In the genomic region with DNA sequence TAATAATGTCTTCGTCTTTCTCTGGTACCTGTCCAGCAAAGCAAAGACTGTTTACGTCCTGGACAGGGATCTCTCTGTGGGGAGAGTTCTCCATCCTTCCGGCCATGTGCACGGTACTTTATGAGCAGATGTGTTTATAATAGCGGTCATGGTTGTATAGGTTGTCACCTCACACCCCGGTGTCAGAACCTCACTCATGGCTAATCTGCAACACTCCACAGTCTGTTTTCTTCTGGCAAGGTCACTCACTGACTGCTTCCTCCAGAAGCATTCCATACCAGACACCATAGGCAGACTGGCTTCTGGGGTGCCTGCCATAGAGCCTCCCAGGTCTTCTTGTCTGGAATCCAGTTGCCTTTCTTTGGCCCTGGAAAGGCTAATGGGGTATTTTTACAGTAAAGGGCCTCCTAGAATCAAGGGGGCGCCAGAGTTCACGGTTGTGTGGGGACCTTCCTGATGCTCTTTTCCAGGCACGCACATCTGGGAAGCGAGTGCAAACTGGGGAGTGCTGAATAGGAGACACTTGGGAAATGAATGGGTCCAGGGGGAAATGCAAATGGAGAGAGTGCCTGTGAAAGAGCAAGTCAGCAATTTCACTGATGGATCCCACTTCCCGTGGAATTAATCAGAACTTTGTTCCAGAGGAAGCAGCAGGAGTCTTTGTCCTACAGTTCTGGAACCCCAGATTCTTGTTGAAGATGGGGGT, we compare ENCODE assay signal across 11 mouse cellular contexts.
A peak's percentile ranks its signal among the peaks of the same experiment; 100 is the strongest.
DNase-seq lines count a peak whose midpoint lies in the region; ATAC-seq and TF ChIP-seq lines count a peak whose summit lies in the region.
"Had no signal": no experiment of that assay in that cellular context is flagged by ENCODE, and none has a peak within 500 bp of the region (broad histone marks: within the 10 kb centered on the region; RNA-seq: fewer than 3 reads in every experiment).

No protein-coding gene starts in this region.

- H3K9ac ChIP-seq in heart, embryonic 11.5 days (ENCODE audit: low read depth, low read length), result no peak overlapping the region
- no peak overlapping the region for H3K9ac ChIP-seq in liver, postnatal 0 days (replicated peaks)
- H3K9ac ChIP-seq: heart, embryonic 12.5 days; midbrain, embryonic 12.5 days had no signal

- no peak for ATAC-seq in heart, embryonic 11.5 days (replicated peaks; ENCODE audit: insufficient number of reproducible peaks, low FRiP score, low TSS enrichment)
- ATAC-seq in liver, postnatal 0 days, result no peak

- DNase-seq in heart, adult 18-20 months, result peak; percentile 19 to 29
- DNase-seq in liver, postnatal 0 days, result no peak
- DNase-seq in liver (no peak), R1 (ENCODE audit: low read depth, low spot score) (peak; percentile 82)
- DNase-seq in neural tube, embryonic 10.5 days (ENCODE audit: extremely low spot score, low spot score), result peak; percentile 30
- no peak for DNase-seq in cerebellum, adult 9-10 months
- no peak for DNase-seq in Muller cell, postnatal 12 days (ENCODE audit: inconsistent ontology term)
- DNase-seq: thymus, postnatal 25 days had no signal

- no peak overlapping the region for H3K4me3 ChIP-seq in heart, embryonic 11.5 days (ENCODE audit: low read depth, low read length)
- H3K4me3 ChIP-seq in liver, postnatal 0 days (ENCODE audit: low read depth, low read length), result no peak overlapping the region
- H3K4me3 ChIP-seq: heart, embryonic 12.5 days; midbrain, embryonic 12.5 days had no signal

- TF ChIP-seq EP300 in liver, postnatal 0 days (IDR thresholded peaks at IDR 0.05; ENCODE audit: low read depth), result no peak

- no peak overlapping the region for H3K27ac ChIP-seq in heart, embryonic 11.5 days (ENCODE audit: low read depth, low read length)
- no peak overlapping the region for H3K27ac ChIP-seq in liver, postnatal 0 days (ENCODE audit: low read depth)
- H3K27ac ChIP-seq: midbrain, embryonic 12.5 days had no signal

- H3K27me3 ChIP-seq in heart, embryonic 11.5 days (ENCODE audit: control insufficient read depth, insufficient read depth, low read length), result no peaks in the 10 kb centered on the region
- H3K27me3 ChIP-seq in liver, postnatal 0 days (ENCODE audit: insufficient read depth, low read length), result no peaks in the 10 kb centered on the region
- H3K27me3 ChIP-seq: heart, embryonic 12.5 days; midbrain, embryonic 12.5 days had no signal

- peak; percentile 35 for TF ChIP-seq CTCF in liver, postnatal 0 days (IDR thresholded peaks at IDR 0.05; ENCODE audit: low read depth)

- H3K9me3 ChIP-seq in heart, embryonic 11.5 days (replicated peaks; ENCODE audit: control insufficient read depth, low read length), result no peaks in the 10 kb centered on the region
- H3K9me3 ChIP-seq in liver, postnatal 0 days (ENCODE audit: low read length), result 0 out of 2 replicates have a peak, but pooled peaks cover 2% of the 10 kb centered on the region
- H3K9me3 ChIP-seq: midbrain, embryonic 12.5 days had no signal

- H3K36me3 ChIP-seq in heart, embryonic 11.5 days (ENCODE audit: control insufficient read depth, insufficient read depth, low read length), result no peaks in the 10 kb centered on the region
- no peaks in the 10 kb centered on the region for H3K36me3 ChIP-seq in liver, postnatal 0 days (replicated peaks; ENCODE audit: insufficient read depth, low read length)
- H3K36me3 ChIP-seq: heart, embryonic 12.5 days; midbrain, embryonic 12.5 days had no signal

- H3K4me1 ChIP-seq in heart, embryonic 11.5 days (ENCODE audit: control insufficient read depth, insufficient read depth, low read length), result peaks cover 21% of the 10 kb centered on the region
- H3K4me1 ChIP-seq in liver, postnatal 0 days (ENCODE audit: insufficient read depth), result no peaks in the 10 kb centered on the region
- H3K4me1 ChIP-seq: midbrain, embryonic 12.5 days had no signal

- no peak overlapping the region for H3K4me2 ChIP-seq in heart, embryonic 11.5 days
- H3K4me2 ChIP-seq in liver, postnatal 0 days (ENCODE audit: low read depth, low read length), result no peak overlapping the region
- H3K4me2 ChIP-seq: heart, embryonic 12.5 days; midbrain, embryonic 12.5 days had no signal

- WGBS in heart, embryonic 11.5 days (ENCODE audit: insufficient replicate concordance), result 70% methylated on average over 11 of the region's 11 CpGs
- 80% methylated on average over 11 of the region's 11 CpGs for WGBS in liver, postnatal 0 days (ENCODE audit: insufficient replicate concordance)

Comparison
In these comparisons a context has a peak if more than half of its experiments do, and no peak if none do; other contexts are left out.
1. DNase-seq: peak in heart, adult 18-20 months (2 of 2), R1 (single experiment) and neural tube, embryonic 10.5 days (single experiment); none in liver, postnatal 0 days (single experiment), liver (single experiment), cerebellum, adult 9-10 months (single experiment) and Muller cell, postnatal 12 days (single experiment).